Mouse (Mus musculus): ENCODE measurements around the gene Olfm4. TPM values are rescaled to one million over a fixed set of nuclear protein-coding genes. Genes with fewer than 3 reads are reported as not detected.

Gene Olfm4
- 1.3 and 1.5 TPM in 2 replicates for polyA plus RNA-seq (2014; fragmentation: Nextera tagmentation; extraction: Ambion mirVana)

DNA sequence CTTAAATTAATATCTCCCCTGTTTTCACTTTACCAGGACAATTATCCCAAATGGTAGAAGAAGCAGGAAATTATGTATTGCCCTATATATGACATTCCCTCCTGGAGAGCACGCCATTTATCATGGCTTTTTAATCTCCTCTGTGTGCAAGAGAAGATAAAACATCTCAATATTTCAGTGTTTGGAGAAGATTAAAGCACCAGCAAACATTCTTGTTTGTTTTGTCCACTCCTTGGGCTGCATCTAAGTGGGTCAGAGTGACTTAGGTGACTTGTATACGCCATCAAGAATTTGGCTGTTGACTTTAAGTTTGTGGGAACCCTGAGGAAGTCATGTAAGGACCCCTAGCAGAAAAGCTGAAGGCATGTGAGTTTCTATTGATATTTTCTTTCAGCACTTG is at the start of gene Olfm4:
Olfm4 (plus strand) TSS at position 301 of the 400 bp plus-strand sequence.
- no peak for ATAC-seq (ENCODE audit: insufficient read depth, low FRiP score, low TSS enrichment)
- Histone ChIP-seq H3K4me3 (ENCODE audit: low read depth, low read length) (no peak within 1 kb of the TSS), H3K4me2 (ENCODE audit: low read depth) (no peak within 1 kb of the TSS), H3K9ac (ENCODE audit: low read length) (no peak within 1 kb of the TSS), H3K4me1 (ENCODE audit: control insufficient read depth, insufficient read depth, low read length) (no peaks in the 10 kb centered on the region), H3K9me3 (ENCODE audit: control insufficient read depth, low read length) (no peaks in the 10 kb centered on the region), H3K27ac (ENCODE audit: low read depth, low read length) (no peak within 1 kb of the TSS), H3K36me3 (ENCODE audit: control insufficient read depth, insufficient read depth, low read length) (no peaks in the 10 kb centered on the region), H3K27me3 (ENCODE audit: control insufficient read depth, insufficient read depth, low read length) (no peaks in the 10 kb centered on the region)
- DNase-seq (ENCODE audit: low spot score): no peak
- WGBS: 91% methylated on average over 2 of the region's 2 CpGs

DNA sequence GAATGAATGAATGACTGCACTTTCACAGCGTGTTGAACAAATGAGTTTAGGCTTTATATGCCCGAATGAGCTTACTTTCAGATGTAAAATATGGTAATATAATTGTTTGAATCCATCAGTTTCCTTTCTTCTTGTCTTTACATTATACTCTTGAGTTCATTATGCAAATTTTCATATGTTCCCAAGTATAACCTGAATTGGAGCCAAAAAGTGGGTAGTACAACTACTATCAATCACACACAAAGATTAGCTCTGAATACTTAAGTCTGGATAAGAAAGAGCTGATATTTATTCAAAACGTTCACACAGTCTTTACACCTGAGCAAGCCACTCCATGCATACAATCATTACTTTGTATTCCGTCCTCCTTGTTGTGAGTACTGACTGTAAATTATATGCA is 49.5 kb upstream of the Olfm4 start:
- 79% methylated on average over 4 of the region's 4 CpGs for WGBS
- H3K4me3 ChIP-seq (ENCODE audit: low read depth, low read length): no peak overlapping the region
- no peak overlapping the region for H3K9ac ChIP-seq (ENCODE audit: low read length)
- H3K4me1 ChIP-seq (ENCODE audit: control insufficient read depth, insufficient read depth, low read length): no peaks in the 10 kb centered on the region
- H3K9me3 ChIP-seq (ENCODE audit: control insufficient read depth, low read length): no peaks in the 10 kb centered on the region
- DNase-seq (ENCODE audit: low spot score): no peak
- no peaks in the 10 kb centered on the region for H3K36me3 ChIP-seq (ENCODE audit: control insufficient read depth, insufficient read depth, low read length)
- no peak for ATAC-seq (ENCODE audit: insufficient read depth, low FRiP score, low TSS enrichment)
- H3K4me2 ChIP-seq (ENCODE audit: low read depth): no peak overlapping the region
- H3K27me3 ChIP-seq (ENCODE audit: control insufficient read depth, insufficient read depth, low read length): no peaks in the 10 kb centered on the region
- H3K27ac ChIP-seq (ENCODE audit: low read depth, low read length): no peak overlapping the region

DNA sequence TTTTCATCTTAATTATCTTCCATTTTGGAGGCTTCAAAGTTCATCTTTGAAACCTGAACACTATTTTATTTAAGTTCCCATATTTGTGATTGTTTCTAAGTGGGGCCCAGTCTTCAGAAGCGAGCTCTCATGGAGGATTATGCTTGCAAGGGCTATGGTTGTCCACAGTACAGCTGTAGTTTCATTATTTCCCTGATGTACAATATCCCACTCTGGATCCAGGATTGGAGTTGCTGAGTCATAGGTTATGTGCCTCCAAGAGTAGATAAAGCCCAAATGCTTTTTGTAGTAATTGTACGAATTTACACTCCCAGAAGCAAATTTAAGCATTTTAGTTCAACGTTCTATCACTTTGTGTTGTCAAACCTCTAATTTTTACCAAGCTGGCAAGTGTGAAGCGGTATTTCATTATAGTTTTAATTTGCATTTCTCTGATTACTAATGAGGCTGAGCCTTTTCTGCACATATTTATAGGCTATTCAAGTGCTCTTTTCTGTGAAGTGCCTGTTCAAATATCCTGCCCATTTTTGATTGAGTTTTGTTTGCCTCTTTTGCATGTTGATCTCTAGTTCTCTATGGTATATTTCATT is 46.9 kb upstream of the Olfm4 start:
- no peak for ATAC-seq (ENCODE audit: insufficient read depth, low FRiP score, low TSS enrichment)
- no peaks in the 10 kb centered on the region for H3K36me3 ChIP-seq (ENCODE audit: control insufficient read depth, insufficient read depth, low read length)

DNA sequence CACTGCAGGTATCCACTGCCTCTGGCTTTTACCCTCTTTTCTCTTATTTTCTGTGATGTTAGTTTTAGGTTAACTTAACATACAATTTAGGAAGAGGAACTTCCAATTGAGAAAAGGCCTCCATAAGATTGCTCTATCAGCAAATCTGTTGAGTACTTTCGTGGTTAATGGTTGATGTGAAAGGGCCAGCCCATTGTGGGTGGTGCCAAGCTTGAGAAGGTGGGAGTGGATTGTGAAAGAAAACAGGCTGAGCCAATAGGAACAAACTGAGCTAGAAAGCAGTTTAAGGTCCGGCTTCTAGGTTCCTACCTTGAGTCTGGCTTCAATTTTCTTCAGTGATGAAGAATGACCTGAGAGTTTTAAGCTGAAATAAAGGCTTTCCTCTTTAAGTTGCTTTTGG is 38.0 kb upstream of the Olfm4 start:
- no peaks in the 10 kb centered on the region for H3K4me1 ChIP-seq (ENCODE audit: control insufficient read depth, insufficient read depth, low read length)
- H3K9me3 ChIP-seq (ENCODE audit: control insufficient read depth, low read length): no peaks in the 10 kb centered on the region
- ATAC-seq (ENCODE audit: insufficient read depth, low FRiP score, low TSS enrichment): no peak
- 75% methylated on average over 2 of the region's 2 CpGs for WGBS
- no peak overlapping the region for H3K9ac ChIP-seq (ENCODE audit: low read length)
- no peaks in the 10 kb centered on the region for H3K27me3 ChIP-seq (ENCODE audit: control insufficient read depth, insufficient read depth, low read length)
- no peak overlapping the region for H3K4me3 ChIP-seq (ENCODE audit: low read depth, low read length)
- H3K27ac ChIP-seq (ENCODE audit: low read depth, low read length): no peak overlapping the region
- H3K4me2 ChIP-seq (ENCODE audit: low read depth): no peak overlapping the region
- no peak for DNase-seq (ENCODE audit: low spot score)
- H3K36me3 ChIP-seq (ENCODE audit: control insufficient read depth, insufficient read depth, low read length): no peaks in the 10 kb centered on the region

More for the DNA sequence above, 46.9 kb upstream of the Olfm4 start:
- no peak for DNase-seq (ENCODE audit: low spot score)
- Histone ChIP-seq H3K27ac (ENCODE audit: low read depth, low read length) (no peak overlapping the region), H3K4me3 (ENCODE audit: low read depth, low read length) (no peak overlapping the region), H3K27me3 (ENCODE audit: control insufficient read depth, insufficient read depth, low read length) (no peaks in the 10 kb centered on the region), H3K4me2 (ENCODE audit: low read depth) (no peak overlapping the region), H3K4me1 (ENCODE audit: control insufficient read depth, insufficient read depth, low read length) (no peaks in the 10 kb centered on the region), H3K9me3 (ENCODE audit: control insufficient read depth, low read length) (no peaks in the 10 kb centered on the region), H3K9ac (ENCODE audit: low read length) (no peak overlapping the region)
- WGBS: 88% methylated on average over 4 of the region's 4 CpGs

DNA sequence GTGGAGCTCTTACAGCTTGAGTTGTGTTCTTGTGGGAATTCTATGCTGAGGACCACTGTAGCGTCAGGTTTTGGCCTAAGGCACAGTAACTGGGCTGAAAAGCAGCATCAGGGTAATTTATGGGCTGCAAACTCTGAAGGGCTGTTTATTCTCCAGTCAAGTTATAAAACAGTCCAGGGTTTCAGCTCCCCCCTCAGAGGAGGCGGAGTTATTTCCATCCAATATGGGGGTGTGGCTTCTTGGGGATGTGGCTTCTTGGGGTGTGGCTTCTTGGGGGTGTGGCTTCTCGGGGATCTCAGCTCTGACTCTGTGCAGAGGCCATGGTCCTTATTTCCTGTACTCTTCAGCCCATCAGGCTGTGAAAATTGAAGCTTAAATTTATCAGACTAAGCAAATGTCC is 28.2 kb upstream of the Olfm4 start:
- H3K9ac ChIP-seq (ENCODE audit: low read length): no peak overlapping the region
- no peak overlapping the region for H3K27ac ChIP-seq (ENCODE audit: low read depth, low read length)
- H3K9me3 ChIP-seq (ENCODE audit: control insufficient read depth, low read length): no peaks in the 10 kb centered on the region
- ATAC-seq (ENCODE audit: insufficient read depth, low FRiP score, low TSS enrichment): no peak
- H3K4me2 ChIP-seq (ENCODE audit: low read depth): no peak overlapping the region
- H3K4me1 ChIP-seq (ENCODE audit: control insufficient read depth, insufficient read depth, low read length): no peaks in the 10 kb centered on the region
- DNase-seq (ENCODE audit: low spot score): no peak
- H3K36me3 ChIP-seq (ENCODE audit: control insufficient read depth, insufficient read depth, low read length): no peaks in the 10 kb centered on the region
- H3K4me3 ChIP-seq (ENCODE audit: low read depth, low read length): no peak overlapping the region
- no peaks in the 10 kb centered on the region for H3K27me3 ChIP-seq (ENCODE audit: control insufficient read depth, insufficient read depth, low read length)
- WGBS: 69% methylated on average over 3 of the region's 3 CpGs

DNA sequence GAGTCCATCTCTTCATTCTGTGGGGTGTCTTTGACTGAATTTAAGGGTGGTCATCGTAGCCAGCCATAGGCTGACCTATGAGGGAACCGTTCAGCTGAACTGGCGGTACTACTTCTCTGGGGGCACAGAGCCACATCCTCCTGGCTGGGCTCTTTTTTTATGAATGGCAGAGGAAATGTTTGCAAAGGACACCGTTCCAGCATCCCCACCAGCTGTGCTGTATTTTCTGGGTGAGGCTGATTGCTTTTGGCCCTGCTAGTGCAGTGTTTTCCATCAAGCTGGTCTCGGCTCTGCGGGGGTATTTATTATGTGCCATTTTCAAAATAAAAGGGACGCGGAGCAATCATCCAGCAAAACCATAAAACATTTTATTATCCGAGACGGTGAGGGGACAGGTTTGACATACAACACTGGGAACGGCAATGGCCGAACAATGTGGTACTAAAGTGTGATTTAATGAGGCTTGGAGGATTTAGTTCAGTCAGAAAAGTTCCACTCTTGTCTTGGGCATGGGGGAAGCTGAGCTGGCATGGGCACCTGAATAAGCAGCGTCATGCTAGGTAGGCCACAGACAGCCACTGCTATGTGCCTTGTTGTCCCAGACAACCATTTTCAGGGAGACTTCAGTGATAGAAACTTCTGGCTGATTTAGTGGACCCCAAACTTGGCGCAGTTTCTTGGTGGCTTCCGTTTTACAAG is 25.9 kb upstream of the Olfm4 start:
- Histone ChIP-seq H3K27ac (ENCODE audit: low read depth, low read length) (no peak overlapping the region), H3K4me1 (ENCODE audit: control insufficient read depth, insufficient read depth, low read length) (no peaks in the 10 kb centered on the region), H3K9me3 (ENCODE audit: control insufficient read depth, low read length) (no peaks in the 10 kb centered on the region), H3K27me3 (ENCODE audit: control insufficient read depth, insufficient read depth, low read length) (no peaks in the 10 kb centered on the region), H3K36me3 (ENCODE audit: control insufficient read depth, insufficient read depth, low read length) (no peaks in the 10 kb centered on the region), H3K4me2 (ENCODE audit: low read depth) (no peak overlapping the region), H3K9ac (ENCODE audit: low read length) (no peak overlapping the region), H3K4me3 (ENCODE audit: low read depth, low read length) (no peak overlapping the region)
- DNase-seq (ENCODE audit: low spot score) (no peak), ATAC-seq (ENCODE audit: insufficient read depth, low FRiP score, low TSS enrichment) (no peak)
- 59% methylated on average over 15 of the region's 15 CpGs for whole genome bisulfite sequencing

DNA sequence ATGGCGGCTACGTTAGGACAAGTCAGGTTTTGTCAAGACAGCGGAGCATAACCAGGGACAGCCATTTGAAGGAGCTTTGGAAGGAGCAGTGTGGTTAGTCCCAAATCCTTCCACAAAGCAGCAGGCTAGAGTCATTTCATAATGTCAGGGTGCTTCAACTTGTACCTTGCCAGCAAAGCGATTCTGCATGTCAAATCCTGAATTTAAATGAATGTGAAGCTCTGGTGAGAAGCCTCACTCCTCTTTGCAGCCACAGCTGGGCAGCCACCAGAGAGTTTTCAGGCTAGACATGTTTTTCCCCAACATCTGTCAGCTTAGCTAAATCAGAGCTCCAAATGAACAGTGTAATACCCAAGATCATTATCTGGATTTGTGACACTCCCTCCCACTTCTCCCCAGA is 22.7 kb upstream of the Olfm4 start:
- no peak overlapping the region for H3K4me2 ChIP-seq (ENCODE audit: low read depth)
- ATAC-seq (ENCODE audit: insufficient read depth, low FRiP score, low TSS enrichment): no peak
- WGBS: 81% methylated on average over 4 of the region's 4 CpGs
- H3K9me3 ChIP-seq (ENCODE audit: control insufficient read depth, low read length): no peaks in the 10 kb centered on the region
- no peak overlapping the region for H3K27ac ChIP-seq (ENCODE audit: low read depth, low read length)
- H3K4me3 ChIP-seq (ENCODE audit: low read depth, low read length): no peak overlapping the region
- no peaks in the 10 kb centered on the region for H3K4me1 ChIP-seq (ENCODE audit: control insufficient read depth, insufficient read depth, low read length)
- no peak for DNase-seq (ENCODE audit: low spot score)
- H3K9ac ChIP-seq (ENCODE audit: low read length): no peak overlapping the region
- no peaks in the 10 kb centered on the region for H3K27me3 ChIP-seq (ENCODE audit: control insufficient read depth, insufficient read depth, low read length)
- H3K36me3 ChIP-seq (ENCODE audit: control insufficient read depth, insufficient read depth, low read length): no peaks in the 10 kb centered on the region

DNA sequence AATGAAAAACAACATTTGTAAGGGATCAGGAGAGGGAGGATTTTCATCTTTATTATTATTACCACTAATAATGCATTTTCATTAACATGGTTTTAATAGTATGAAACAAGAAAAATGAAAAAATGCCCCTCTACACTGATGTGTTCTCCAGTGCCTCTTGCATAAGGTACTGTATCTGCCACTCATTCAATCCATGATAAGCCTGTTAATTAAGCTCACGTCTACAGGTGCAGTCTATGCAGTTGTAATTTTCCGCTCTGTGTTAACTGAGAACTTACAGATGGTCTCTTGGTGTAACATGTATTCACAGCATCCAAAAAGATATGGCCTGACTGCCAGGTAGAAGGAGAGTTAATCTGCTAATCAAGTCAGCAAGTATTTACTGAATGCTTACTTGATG is 22.3 kb upstream of the Olfm4 start:
- ATAC-seq (ENCODE audit: insufficient read depth, low FRiP score, low TSS enrichment): no peak
- 87% methylated on average over 2 of the region's 2 CpGs for WGBS
- H3K27ac ChIP-seq (ENCODE audit: low read depth, low read length): no peak overlapping the region

DNA sequence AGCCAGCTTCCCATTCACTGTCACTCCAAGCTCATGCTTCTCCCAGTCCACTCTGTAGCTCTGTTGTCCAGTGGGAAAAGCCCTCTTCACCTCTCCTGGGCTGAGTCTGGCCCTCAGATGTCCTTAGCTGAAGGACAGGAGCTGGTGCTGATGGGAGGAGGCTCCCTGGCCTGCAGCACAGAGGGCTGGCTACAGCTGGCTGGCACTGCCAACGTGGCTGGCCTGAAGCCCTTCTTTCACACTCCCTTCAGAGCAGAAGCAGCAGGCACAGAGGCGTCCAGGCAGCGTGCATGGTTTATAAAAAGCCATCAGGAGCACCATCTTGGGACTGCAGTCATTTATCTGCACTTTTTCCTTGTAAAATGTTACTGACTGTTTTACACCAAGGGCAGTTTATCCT is 13.7 kb upstream of the Olfm4 start:
- Histone ChIP-seq H3K9ac (ENCODE audit: low read length) (no peak overlapping the region), H3K36me3 (ENCODE audit: control insufficient read depth, insufficient read depth, low read length) (no peaks in the 10 kb centered on the region), H3K27ac (ENCODE audit: low read depth, low read length) (no peak overlapping the region), H3K4me2 (ENCODE audit: low read depth) (no peak overlapping the region), H3K4me1 (ENCODE audit: control insufficient read depth, insufficient read depth, low read length) (no peaks in the 10 kb centered on the region), H3K4me3 (ENCODE audit: low read depth, low read length) (no peak overlapping the region), H3K27me3 (ENCODE audit: control insufficient read depth, insufficient read depth, low read length) (no peaks in the 10 kb centered on the region), H3K9me3 (ENCODE audit: control insufficient read depth, low read length) (no peaks in the 10 kb centered on the region)
- DNase-seq (ENCODE audit: low spot score): no peak
- ATAC-seq (ENCODE audit: insufficient read depth, low FRiP score, low TSS enrichment): no peak
- WGBS: 68% methylated on average over 3 of the region's 3 CpGs

More for the DNA sequence above, 22.3 kb upstream of the Olfm4 start:
- Histone ChIP-seq H3K4me3 (ENCODE audit: low read depth, low read length) (no peak overlapping the region), H3K36me3 (ENCODE audit: control insufficient read depth, insufficient read depth, low read length) (no peaks in the 10 kb centered on the region), H3K4me2 (ENCODE audit: low read depth) (no peak overlapping the region), H3K27me3 (ENCODE audit: control insufficient read depth, insufficient read depth, low read length) (no peaks in the 10 kb centered on the region), H3K9me3 (ENCODE audit: control insufficient read depth, low read length) (no peaks in the 10 kb centered on the region), H3K9ac (ENCODE audit: low read length) (no peak overlapping the region), H3K4me1 (ENCODE audit: control insufficient read depth, insufficient read depth, low read length) (no peaks in the 10 kb centered on the region)
- no peak for DNase-seq (ENCODE audit: low spot score)

Data from neural tube, embryonic 11.5 days (tissue).